Mouse (Mus musculus): ENCODE data around the gene Ms4a12. TPM values are rescaled to one million over a fixed set of nuclear protein-coding genes. Genes with fewer than 3 reads are reported as not detected.

Gene Ms4a12
- polyA plus RNA-seq, 1 experiment = not detected

DNA sequence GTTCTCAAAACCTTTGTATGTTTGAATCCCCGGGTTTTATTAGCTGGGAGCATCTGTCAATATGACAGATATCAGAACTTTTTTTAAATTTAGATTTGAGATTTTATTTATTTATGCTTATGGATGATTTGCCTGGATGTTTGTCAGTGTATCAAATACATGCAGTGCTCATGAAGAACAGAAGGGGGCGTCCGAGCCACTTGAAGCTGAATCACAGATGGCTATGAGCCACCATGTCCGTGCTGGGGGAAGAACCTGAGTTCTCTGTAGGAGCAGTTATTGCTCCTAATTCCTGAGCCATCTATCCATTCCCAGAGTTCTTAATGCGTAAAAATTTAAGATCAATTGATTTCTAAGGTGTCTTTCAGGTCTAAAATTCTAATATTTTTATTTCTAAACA is 48.1 kb downstream of the Ms4a12 start:
- TF ChIP-seq POLR2A (IDR thresholded peaks at IDR 0.05; ENCODE audit: borderline replicate concordance, insufficient read depth, low read length) (no peak), CTCF (IDR thresholded peaks at IDR 0.05; ENCODE audit: borderline replicate concordance, insufficient read depth, low read depth, low read length) (no peak)
- DNase-seq = no peak
- no peaks in the 10 kb centered on the region for H3K4me1 ChIP-seq (ENCODE audit: control insufficient read depth, insufficient read depth, low read length)
- H3K27me3 ChIP-seq (ENCODE audit: control insufficient read depth, insufficient read depth, low read length) = no peaks in the 10 kb centered on the region
- WGBS = 14% methylated on average over 5 of the region's 5 CpGs
- H3K27ac ChIP-seq (ENCODE audit: insufficient read depth, low read length) = no peak overlapping the region
- no peak overlapping the region for H3K4me3 ChIP-seq (replicated peaks; ENCODE audit: insufficient read depth, low read depth, low read length)

GRCm38 (mm10) chr19:11177464-11177863 is 54.8 kb downstream of the Ms4a12 start:
- DNase-seq = no peak
- Histone ChIP-seq H3K27ac (ENCODE audit: insufficient read depth, low read length) (no peak overlapping the region), H3K4me1 (ENCODE audit: control insufficient read depth, insufficient read depth, low read length) (no peaks in the 10 kb centered on the region), H3K27me3 (ENCODE audit: control insufficient read depth, insufficient read depth, low read length) (no peaks in the 10 kb centered on the region), H3K4me3 (replicated peaks; ENCODE audit: insufficient read depth, low read depth, low read length) (no peak overlapping the region)
- 56% methylated on average over 2 of the region's 2 CpGs for WGBS
- TF ChIP-seq POLR2A (IDR thresholded peaks at IDR 0.05; ENCODE audit: borderline replicate concordance, insufficient read depth, low read length) (no peak), CTCF (IDR thresholded peaks at IDR 0.05; ENCODE audit: borderline replicate concordance, insufficient read depth, low read depth, low read length) (no peak)

DNA sequence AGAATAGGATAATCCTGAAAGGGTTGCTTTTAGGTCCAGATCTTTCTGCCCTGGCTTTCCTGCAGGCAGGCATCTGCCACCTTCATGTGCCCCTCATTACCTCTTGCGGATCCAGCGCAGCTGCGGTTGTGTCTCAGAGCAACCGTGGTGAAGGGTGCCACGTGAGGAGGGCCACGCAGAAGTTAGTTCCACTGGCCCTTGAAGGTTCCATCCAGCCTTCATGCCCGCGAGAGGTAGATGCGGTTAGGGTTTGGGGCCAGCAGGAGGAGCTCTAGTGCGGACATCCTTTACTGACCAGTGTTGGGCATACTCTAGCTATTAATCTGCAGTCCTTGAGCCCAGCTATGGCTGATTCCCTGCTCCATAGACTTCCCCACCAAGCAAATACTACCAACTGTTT is 67.1 kb downstream of the Ms4a12 start, which contains the start of gene 1700025F22Rik:
Gene 1700025F22Rik, minus strand, starts transcription at position 149 of the 400 bp plus-strand sequence.
- H3K27ac ChIP-seq (ENCODE audit: insufficient read depth, low read length) = no peak within 1 kb of the TSS
- H3K4me3 ChIP-seq (replicated peaks; ENCODE audit: insufficient read depth, low read depth, low read length) = no peak within 1 kb of the TSS
- no peak for DNase-seq
- no peaks in the 10 kb centered on the region for H3K4me1 ChIP-seq (ENCODE audit: control insufficient read depth, insufficient read depth, low read length)
- no peaks in the 10 kb centered on the region for H3K27me3 ChIP-seq (ENCODE audit: control insufficient read depth, insufficient read depth, low read length)
- TF ChIP-seq CTCF (IDR thresholded peaks at IDR 0.05; ENCODE audit: borderline replicate concordance, insufficient read depth, low read depth, low read length) = no peak
- TF ChIP-seq POLR2A (IDR thresholded peaks at IDR 0.05; ENCODE audit: borderline replicate concordance, insufficient read depth, low read length) = no peak
- 42% methylated on average over 10 of the region's 10 CpGs for WGBS

Other genes starting within 250 kb of the Ms4a12 start
- gene Ms4a15, start 239.2 kb downstream of the Ms4a12 start, polyA plus RNA-seq (2012; rRNA removed) = 0.05 and 0.08 TPM in 2 replicates
- not detected in 2 replicates for gene Ms4a18, start 214.4 kb downstream of the Ms4a12 start, polyA plus RNA-seq (2012; rRNA removed)
- gene Ms4a8a, start 151.3 kb downstream of the Ms4a12 start, polyA plus RNA-seq (2012; rRNA removed) = not detected in 2 replicates
- not detected in 2 replicates for gene 1700017D01Rik, start 101.6 kb downstream of the Ms4a12 start, polyA plus RNA-seq (2012; rRNA removed)
- not detected in 2 replicates for gene 1700025F22Rik, start 67.1 kb downstream of the Ms4a12 start, polyA plus RNA-seq (2012; rRNA removed)
- gene Ms4a13, start 35.7 kb downstream of the Ms4a12 start, polyA plus RNA-seq (2012; rRNA removed) = not detected in 2 replicates
- gene Ms4a1, start 33.8 kb upstream of the Ms4a12 start, polyA plus RNA-seq (2012; rRNA removed) = 0.05 and 0.10 TPM in 2 replicates
- gene Ms4a5, start 51.4 kb upstream of the Ms4a12 start, polyA plus RNA-seq (2012; rRNA removed) = not detected in 2 replicates
- gene Ms4a14, start 82.0 kb upstream of the Ms4a12 start, polyA plus RNA-seq (2012; rRNA removed) = 0.07 and 0.13 TPM in 2 replicates
- 0.33 and 0.71 TPM in 2 replicates for gene Ms4a7, start 103.7 kb upstream of the Ms4a12 start, polyA plus RNA-seq (2012; rRNA removed)
- gene Ms4a4a, start 143.1 kb upstream of the Ms4a12 start, polyA plus RNA-seq (2012; rRNA removed) = 0.14 and 0.31 TPM in 2 replicates
- gene Ms4a4c, start 172.3 kb upstream of the Ms4a12 start, polyA plus RNA-seq (2012; rRNA removed) = 0.18 TPM in 1 of 2 replicates, not detected in the other
- gene Ms4a4b, start 211.1 kb upstream of the Ms4a12 start, polyA plus RNA-seq (2012; rRNA removed) = 0.16 and 0.24 TPM in 2 replicates
- gene Ms4a6c, start 236.9 kb upstream of the Ms4a12 start, polyA plus RNA-seq (2012; rRNA removed) = 0.25 and 0.32 TPM in 2 replicates

All from cerebellum, adult 2 months (tissue).